Mouse (Mus musculus): ENCODE data around the gene Dtymk. TPM values are rescaled to one million over a fixed set of nuclear protein-coding genes. Genes with fewer than 3 reads are reported as not detected.

Gene Dtymk
- polyA plus RNA-seq, 1 experiment from 2014 or later: 134 TPM

GRCm38 (mm10) chr1:93810011-93810410 lies 8.3 kb upstream of the Dtymk start:
- no peak for ATAC-seq
- WGBS: 97% methylated on average over 3 of the region's 3 CpGs
- Histone ChIP-seq H3K4me2 (ENCODE audit: low read length) (no peak overlapping the region), H3K27me3 (ENCODE audit: control insufficient read depth, insufficient read depth, low read depth, low read length) (no peaks in the 10 kb centered on the region), H3K4me1 (ENCODE audit: control insufficient read depth, insufficient read depth, low read length) (peaks cover 5% of the 10 kb centered on the region), H3K36me3 (ENCODE audit: control insufficient read depth, insufficient read depth, low read length) (peaks cover 33% of the 10 kb centered on the region), H3K4me3 (ENCODE audit: low read depth, low read length) (no peak overlapping the region), H3K9me3 (replicated peaks; ENCODE audit: control insufficient read depth, low read length, poor library complexity, severe bottlenecking) (no peaks in the 10 kb centered on the region), H3K27ac (ENCODE audit: low read length) (no peak overlapping the region), H3K9ac (ENCODE audit: low read depth, low read length) (no peak overlapping the region)

DNA sequence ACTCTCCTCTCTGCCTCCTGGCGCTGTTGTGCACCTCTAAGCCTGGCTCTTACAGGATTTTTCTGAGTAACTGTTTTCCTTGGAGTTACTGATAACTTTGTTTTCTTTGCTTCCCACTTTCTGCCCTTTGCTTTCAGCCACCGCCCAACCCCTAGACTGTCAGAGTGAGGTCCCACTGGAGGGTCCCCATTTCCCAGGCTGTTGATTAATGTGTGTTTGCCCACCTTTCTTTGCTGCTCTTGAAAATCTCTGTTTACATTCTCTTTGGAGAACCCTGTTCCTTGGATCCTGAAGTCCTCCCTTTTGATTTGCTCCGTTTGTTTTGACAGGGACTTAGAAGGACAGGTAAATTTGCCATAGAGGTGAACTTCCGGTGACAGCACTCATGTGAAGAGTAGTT lies 7.1 kb upstream of the Dtymk start:
- H3K27ac ChIP-seq (ENCODE audit: low read length): no peak overlapping the region
- ATAC-seq: no peak
- peaks cover 23% of the 10 kb centered on the region for H3K36me3 ChIP-seq (ENCODE audit: control insufficient read depth, insufficient read depth, low read length)
- no peak overlapping the region for H3K9ac ChIP-seq (ENCODE audit: low read depth, low read length)
- no peak overlapping the region for H3K4me3 ChIP-seq (ENCODE audit: low read depth, low read length)
- H3K4me1 ChIP-seq (ENCODE audit: control insufficient read depth, insufficient read depth, low read length): peaks cover 11% of the 10 kb centered on the region
- 97% methylated on average over 4 of the region's 4 CpGs for WGBS
- H3K9me3 ChIP-seq (replicated peaks; ENCODE audit: control insufficient read depth, low read length, poor library complexity, severe bottlenecking): no peaks in the 10 kb centered on the region
- H3K4me2 ChIP-seq (ENCODE audit: low read length): no peak overlapping the region
- no peaks in the 10 kb centered on the region for H3K27me3 ChIP-seq (ENCODE audit: control insufficient read depth, insufficient read depth, low read depth, low read length)

DNA sequence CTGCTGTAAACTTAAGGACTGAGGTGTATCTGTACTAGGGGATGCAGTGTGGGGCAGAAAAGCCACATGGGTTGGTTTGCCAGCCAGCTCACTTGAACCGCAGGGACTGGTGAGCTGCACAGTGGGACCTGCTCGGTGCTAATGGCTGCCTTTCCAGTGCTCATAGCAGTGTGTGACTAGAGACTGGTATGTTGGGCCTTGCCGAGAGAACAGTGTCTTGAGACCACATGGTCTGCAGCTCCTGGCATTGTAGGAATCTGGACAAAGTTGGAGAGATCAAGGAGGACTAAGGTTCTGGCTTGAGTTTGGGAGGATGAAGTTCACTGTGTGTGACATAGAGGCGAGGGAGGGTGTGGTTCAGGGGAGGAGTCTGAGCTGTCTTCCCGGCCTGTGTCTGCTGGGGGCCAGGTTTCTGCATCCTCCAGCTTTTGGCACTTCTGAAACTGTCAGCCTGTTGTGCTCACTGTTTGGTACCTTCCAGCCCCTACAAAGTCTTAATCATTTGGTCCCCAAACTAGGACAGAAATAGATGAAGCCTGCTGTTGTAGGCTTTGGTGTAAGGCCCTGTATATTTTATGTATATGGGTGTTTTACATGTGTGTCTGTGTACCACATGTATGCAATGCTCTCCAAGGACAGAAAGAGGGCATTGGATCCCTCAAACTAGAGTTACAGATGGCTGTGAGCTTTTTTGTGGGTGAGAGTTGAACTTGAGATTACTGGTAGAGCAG lies 3.7 kb upstream of the Dtymk start:
- no peak for ATAC-seq
- H3K27ac ChIP-seq (ENCODE audit: low read length): no peak overlapping the region
- 86% methylated on average over 5 of the region's 5 CpGs for WGBS

DNA sequence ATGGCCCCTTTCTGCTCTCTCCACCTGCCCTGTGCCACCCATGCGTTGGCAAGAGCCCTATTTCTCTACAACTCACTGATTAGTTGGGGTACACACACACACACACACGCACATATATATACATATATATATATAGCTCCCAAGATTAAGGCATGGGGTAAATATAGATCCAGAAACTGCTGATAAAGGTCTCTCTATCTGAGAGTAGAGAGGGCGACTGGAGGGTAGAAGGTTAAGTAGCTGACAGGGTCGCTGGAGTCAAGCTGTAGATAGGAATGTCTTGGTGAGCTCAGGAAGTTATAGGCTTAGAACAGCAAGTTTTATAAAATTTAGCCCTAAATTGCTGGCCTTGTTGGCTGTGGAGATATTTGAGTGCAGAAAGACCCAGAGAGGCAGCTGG lies 3.1 kb upstream of the Dtymk start:
- Histone ChIP-seq H3K36me3 (ENCODE audit: control insufficient read depth, insufficient read depth, low read length) (peaks cover 8% of the 10 kb centered on the region), H3K27ac (ENCODE audit: low read length) (peak overlapping the region; percentile 94; the same call in 1 of the 2 replicates), H3K27me3 (ENCODE audit: control insufficient read depth, insufficient read depth, low read depth, low read length) (no peaks in the 10 kb centered on the region), H3K4me3 (ENCODE audit: low read depth, low read length) (peak overlapping the region; percentile 63; the same call in 1 of the 2 replicates), H3K9me3 (replicated peaks; ENCODE audit: control insufficient read depth, low read length, poor library complexity, severe bottlenecking) (no peaks in the 10 kb centered on the region), H3K4me2 (ENCODE audit: low read length) (peak overlapping the region; percentile 68), H3K9ac (ENCODE audit: low read depth, low read length) (peak overlapping the region; percentile 79; the same call in 1 of the 2 replicates), H3K4me1 (ENCODE audit: control insufficient read depth, insufficient read depth, low read length) (peaks cover 27% of the 10 kb centered on the region)
- ATAC-seq: peak; percentile 0; the same call in 1 of the 2 replicates
- WGBS: 82% methylated on average over 4 of the region's 4 CpGs

More for the DNA sequence above, 3.7 kb upstream of the Dtymk start:
- no peaks in the 10 kb centered on the region for H3K27me3 ChIP-seq (ENCODE audit: control insufficient read depth, insufficient read depth, low read depth, low read length)
- no peak overlapping the region for H3K9ac ChIP-seq (ENCODE audit: low read depth, low read length)
- no peaks in the 10 kb centered on the region for H3K9me3 ChIP-seq (replicated peaks; ENCODE audit: control insufficient read depth, low read length, poor library complexity, severe bottlenecking)
- peaks cover 27% of the 10 kb centered on the region for H3K4me1 ChIP-seq (ENCODE audit: control insufficient read depth, insufficient read depth, low read length)
- H3K4me3 ChIP-seq (ENCODE audit: low read depth, low read length): no peak overlapping the region
- no peak overlapping the region for H3K4me2 ChIP-seq (ENCODE audit: low read length)
- peaks cover 10% of the 10 kb centered on the region for H3K36me3 ChIP-seq (ENCODE audit: control insufficient read depth, insufficient read depth, low read length)

- ATAC-seq: peak; percentile 92
- under 1% methylated on average over 87 of the region's 94 CpGs for WGBS
These were observed 2.1 kb upstream of the Dtymk start, which contains the start of gene Ing5 for GRCm38 (mm10) chr1:93803556-93804507. Gene Ing5 (plus strand): TSS chr1:93803965.

DNA sequence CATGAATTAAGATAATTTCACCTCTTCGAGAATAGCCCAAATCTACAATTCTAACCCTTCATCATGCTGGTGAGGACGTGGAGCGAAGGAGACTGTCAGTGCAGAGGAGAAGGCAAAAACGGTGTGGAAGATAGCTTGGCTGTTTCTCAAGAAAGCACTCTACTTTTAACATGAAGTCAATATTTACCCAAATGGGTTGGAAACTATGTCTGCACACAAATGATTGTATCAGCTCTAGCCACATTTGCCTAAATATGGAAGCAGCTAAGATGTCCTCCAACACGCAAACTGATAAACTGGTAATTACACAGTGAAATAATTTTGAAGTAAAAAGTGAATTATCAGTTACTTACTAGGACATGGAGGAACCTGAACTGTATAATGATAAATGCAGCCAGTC lies 1.0 kb upstream of the Dtymk start:
- no peak overlapping the region; the same call in 1 of the 2 replicates for H3K27ac ChIP-seq (ENCODE audit: low read length)

More at GRCm38 (mm10) chr1:93803556-93804507, 2.1 kb upstream of the Dtymk start, which contains the start of gene Ing5:
- Histone ChIP-seq H3K4me1 (ENCODE audit: control insufficient read depth, insufficient read depth, low read length) (peaks cover 27% of the 10 kb centered on the region), H3K27ac (ENCODE audit: low read length) (peak within 1 kb of the TSS; percentile 94), H3K9me3 (replicated peaks; ENCODE audit: control insufficient read depth, low read length, poor library complexity, severe bottlenecking) (no peaks in the 10 kb centered on the region), H3K4me2 (ENCODE audit: low read length) (peak within 1 kb of the TSS; percentile 79), H3K27me3 (ENCODE audit: control insufficient read depth, insufficient read depth, low read depth, low read length) (no peaks in the 10 kb centered on the region), H3K4me3 (ENCODE audit: low read depth, low read length) (peak within 1 kb of the TSS; percentile 63), H3K9ac (ENCODE audit: low read depth, low read length) (peak within 1 kb of the TSS; percentile 79), H3K36me3 (ENCODE audit: control insufficient read depth, insufficient read depth, low read length) (peaks cover 2% of the 10 kb centered on the region; the same call in 1 of the 2 replicates)

DNA sequence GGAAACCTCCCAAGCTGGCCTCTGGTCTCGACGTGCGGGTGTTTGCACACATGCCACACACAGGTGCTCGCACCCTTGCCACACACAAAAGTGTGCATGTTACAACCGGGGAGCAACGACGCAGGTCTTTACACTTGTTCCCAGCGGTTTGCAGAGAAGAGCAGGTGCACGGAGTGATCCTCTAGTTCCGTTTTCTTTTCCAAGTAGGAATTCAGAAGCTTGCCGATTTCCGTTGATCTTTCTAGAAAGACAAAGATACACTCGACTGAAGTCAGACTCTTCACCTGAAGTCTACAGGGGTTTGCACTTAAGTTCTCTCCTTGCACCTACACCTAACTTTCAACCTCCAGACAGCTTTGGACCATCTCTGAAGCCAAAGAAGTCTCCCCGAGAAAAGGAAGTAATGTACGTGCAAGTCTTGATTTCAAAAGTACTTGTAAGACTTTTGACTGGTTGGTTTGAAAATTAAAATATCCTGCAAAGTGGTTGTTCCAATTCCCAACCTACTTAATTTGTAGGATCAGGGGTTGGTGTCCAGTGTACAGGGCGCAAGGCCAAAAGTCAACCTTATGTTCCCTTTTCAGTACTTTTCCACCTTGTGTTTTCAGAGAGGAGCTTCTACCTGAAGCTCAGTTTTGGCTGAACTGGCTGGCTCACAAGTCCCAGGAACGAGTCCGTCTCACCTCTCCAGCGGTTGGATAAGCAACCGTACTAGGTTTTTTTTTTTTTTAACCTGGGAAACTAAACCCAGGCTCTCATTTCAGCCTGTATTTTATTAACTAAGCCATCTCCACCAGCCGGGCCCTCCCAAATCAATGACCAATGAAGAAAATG lies 847 bp downstream of the Dtymk start:
- H3K27me3 ChIP-seq (ENCODE audit: control insufficient read depth, insufficient read depth, low read depth, low read length): no peaks in the 10 kb centered on the region
- H3K27ac ChIP-seq (ENCODE audit: low read length): peak overlapping the region; percentile 80
- 77% methylated on average over 21 of the region's 21 CpGs for WGBS
- ATAC-seq: no peak
- peak overlapping the region; percentile 85 for H3K9ac ChIP-seq (ENCODE audit: low read depth, low read length)
- peak overlapping the region; percentile 85 for H3K4me3 ChIP-seq (ENCODE audit: low read depth, low read length)
- no peaks in the 10 kb centered on the region for H3K36me3 ChIP-seq (ENCODE audit: control insufficient read depth, insufficient read depth, low read length)
- peaks cover 27% of the 10 kb centered on the region for H3K4me1 ChIP-seq (ENCODE audit: control insufficient read depth, insufficient read depth, low read length)
- H3K9me3 ChIP-seq (replicated peaks; ENCODE audit: control insufficient read depth, low read length, poor library complexity, severe bottlenecking): no peaks in the 10 kb centered on the region
- peak overlapping the region; percentile 85 for H3K4me2 ChIP-seq (ENCODE audit: low read length)

More for the DNA sequence above, 1.0 kb upstream of the Dtymk start:
- 89% methylated on average over 5 of the region's 5 CpGs for WGBS
- Histone ChIP-seq H3K4me1 (ENCODE audit: control insufficient read depth, insufficient read depth, low read length) (peaks cover 27% of the 10 kb centered on the region), H3K4me2 (ENCODE audit: low read length) (peak overlapping the region; percentile 79; the same call in 1 of the 2 replicates), H3K27me3 (ENCODE audit: control insufficient read depth, insufficient read depth, low read depth, low read length) (no peaks in the 10 kb centered on the region), H3K36me3 (ENCODE audit: control insufficient read depth, insufficient read depth, low read length) (no peaks in the 10 kb centered on the region), H3K9me3 (replicated peaks; ENCODE audit: control insufficient read depth, low read length, poor library complexity, severe bottlenecking) (no peaks in the 10 kb centered on the region), H3K4me3 (ENCODE audit: low read depth, low read length) (no peak overlapping the region), H3K9ac (ENCODE audit: low read depth, low read length) (no peak overlapping the region)
- ATAC-seq: no peak

DNA sequence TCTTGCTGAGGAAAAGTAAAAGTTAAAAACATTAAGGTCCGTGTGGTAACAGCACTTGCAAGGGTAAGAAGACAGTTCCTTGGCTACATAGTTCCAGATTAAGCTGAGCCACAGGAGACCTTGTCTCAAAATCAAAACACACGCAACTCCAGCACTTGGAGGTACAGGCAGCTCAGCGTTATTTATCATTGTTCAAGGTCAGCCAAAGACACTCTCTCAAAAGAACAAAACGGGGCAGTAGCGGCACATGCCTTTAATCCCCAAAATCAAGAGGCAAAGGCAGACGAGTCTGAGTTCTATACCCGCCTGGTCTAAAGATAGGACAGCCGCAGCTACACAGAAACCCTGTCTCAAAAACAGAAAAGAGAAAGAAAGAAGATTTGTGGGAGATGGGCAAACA lies 5.8 kb downstream of the Dtymk start:
- WGBS: 76% methylated on average over 8 of the region's 8 CpGs
- Histone ChIP-seq H3K9ac (ENCODE audit: low read depth, low read length) (no peak overlapping the region), H3K4me3 (ENCODE audit: low read depth, low read length) (no peak overlapping the region), H3K4me2 (ENCODE audit: low read length) (no peak overlapping the region), H3K4me1 (ENCODE audit: control insufficient read depth, insufficient read depth, low read length) (peaks cover 2% of the 10 kb centered on the region), H3K27ac (ENCODE audit: low read length) (no peak overlapping the region), H3K27me3 (ENCODE audit: control insufficient read depth, insufficient read depth, low read depth, low read length) (no peaks in the 10 kb centered on the region), H3K9me3 (replicated peaks; ENCODE audit: control insufficient read depth, low read length, poor library complexity, severe bottlenecking) (no peaks in the 10 kb centered on the region; the same call in 1 of the 2 replicates), H3K36me3 (ENCODE audit: control insufficient read depth, insufficient read depth, low read length) (peaks cover 28% of the 10 kb centered on the region)
- ATAC-seq: no peak

Measured in midbrain, embryonic 16.5 days (tissue).